Mouse (Mus musculus): ENCODE measurements around the gene Was. TPM values are rescaled to one million over a fixed set of nuclear protein-coding genes. Genes with fewer than 3 reads are reported as not detected.
A peak's percentile ranks its signal among the peaks of the same experiment; 100 is the strongest.
"Not testable (repeated sequence)": the region's sequence is repeated elsewhere in the genome, so short reads cannot be mapped to it uniquely, and the experiment has no call there.

Was gene
- polyA plus RNA-seq, 1 experiment from 2014 or later: 0.62 TPM

DNA sequence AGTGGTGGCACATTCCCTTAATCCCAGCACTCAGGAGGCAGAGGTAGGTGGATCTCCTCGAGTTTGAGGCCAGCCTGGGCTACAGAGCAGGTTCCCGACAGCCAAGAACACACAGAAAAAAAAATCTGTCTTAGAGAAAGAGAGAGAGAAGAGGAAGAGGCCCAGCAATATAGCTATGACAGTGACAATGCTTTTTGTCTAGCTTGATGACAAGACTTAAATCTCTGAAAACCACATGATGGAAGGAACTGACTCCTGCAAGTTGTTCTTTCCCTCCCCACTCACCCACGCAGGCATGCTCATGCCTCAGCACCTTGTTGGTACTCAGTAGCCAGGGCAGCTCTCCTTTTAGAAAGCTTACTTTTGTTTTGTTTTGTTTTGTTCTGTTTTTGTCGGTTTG is 9.1 kb upstream of the Was start:
- no peak overlapping the region for H3K4me2 ChIP-seq (replicated peaks)
- 31% methylated on average over 4 of the region's 4 CpGs for WGBS
- H3K36me3 ChIP-seq: no peaks in the 10 kb centered on the region
- H3K27me3 ChIP-seq (replicated peaks): no peaks in the 10 kb centered on the region
- H3K9me3 ChIP-seq: no peaks in the 10 kb centered on the region
- no peak overlapping the region for H3K4me3 ChIP-seq (replicated peaks)
- no peak overlapping the region for H3K9ac ChIP-seq
- no peak for ATAC-seq
- peak overlapping the region; percentile 58 for H3K27ac ChIP-seq
- H3K4me1 ChIP-seq (replicated peaks): no peaks in the 10 kb centered on the region

DNA sequence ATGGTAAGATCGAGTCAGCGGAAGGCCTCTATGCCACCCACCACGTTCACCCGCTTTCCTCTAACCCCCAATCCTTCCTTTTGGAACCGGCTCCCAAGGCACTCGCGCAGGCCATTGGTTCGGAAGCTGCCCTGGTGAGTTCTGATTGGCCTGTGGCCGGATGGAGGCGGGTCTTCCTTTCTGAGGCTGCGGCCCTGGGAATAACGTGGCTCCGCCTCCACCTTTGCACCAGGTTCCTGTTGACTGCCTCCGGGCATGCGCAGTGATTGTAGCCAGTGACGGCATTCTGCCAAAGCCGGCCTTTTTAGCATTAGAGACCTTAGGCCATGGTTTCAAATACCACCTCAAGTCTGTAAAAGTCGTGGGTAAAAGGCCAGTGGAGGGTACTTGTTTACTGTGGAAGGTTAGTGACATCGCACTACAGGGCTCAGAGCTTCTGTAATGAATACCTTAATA is 6.5 kb upstream of the Was start:
- 10% methylated on average over 19 of the region's 19 CpGs for WGBS
- Histone ChIP-seq H3K4me3 (replicated peaks) (peak overlapping the region; percentile 24), H3K9me3 (no peaks in the 10 kb centered on the region), H3K9ac (no peak overlapping the region), H3K4me1 (replicated peaks) (no peaks in the 10 kb centered on the region), H3K4me2 (replicated peaks) (peak overlapping the region; percentile 41), H3K27ac (peak overlapping the region; percentile 40; the same call in 1 of the 2 replicates), H3K36me3 (no peaks in the 10 kb centered on the region), H3K27me3 (replicated peaks) (no peaks in the 10 kb centered on the region)
- peak; percentile 97 for ATAC-seq

DNA sequence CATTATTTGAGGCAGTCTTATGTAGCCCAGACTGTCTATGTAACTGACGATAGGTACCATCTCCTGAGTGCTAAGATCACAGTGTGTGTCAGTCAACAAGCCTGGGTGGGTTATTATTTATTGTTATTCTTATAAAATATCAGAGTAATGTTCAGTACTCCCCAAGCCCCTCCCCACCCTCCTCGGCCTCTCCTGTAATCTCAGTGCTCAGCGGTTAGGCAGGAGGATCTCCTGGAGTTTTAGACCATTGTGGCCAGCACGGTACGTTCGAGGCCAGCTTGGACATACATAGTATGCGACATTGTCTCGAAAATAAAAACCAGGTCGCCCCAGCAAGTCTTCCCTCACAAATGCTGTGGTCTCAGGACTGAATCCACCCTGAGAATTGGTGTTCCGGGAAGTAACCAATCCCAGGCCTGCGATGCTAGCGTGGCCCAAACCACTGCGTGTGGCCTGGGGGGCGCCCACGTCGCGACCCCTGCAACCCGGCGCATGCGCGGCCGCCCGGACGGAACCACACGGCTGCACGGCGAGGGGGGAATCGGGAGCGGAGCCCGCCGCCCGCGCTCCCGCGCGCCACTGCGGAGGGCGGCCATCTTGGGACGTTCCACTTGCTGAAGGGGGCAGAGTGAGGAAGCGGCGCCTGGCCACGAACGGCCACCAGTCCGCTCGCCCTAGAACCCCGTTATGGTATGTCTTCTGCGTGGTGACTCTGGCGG is 5.9 kb upstream of the Was start:
- not testable (repeated sequence) for H3K27me3 ChIP-seq (replicated peaks); H3K9ac ChIP-seq; H3K9me3 ChIP-seq; H3K36me3 ChIP-seq; H3K4me1 ChIP-seq (replicated peaks); H3K27ac ChIP-seq
- ATAC-seq: peak; percentile 94
- 31% methylated on average over 3 of the region's 48 CpGs for WGBS
- Histone ChIP-seq H3K4me3 (replicated peaks) (peak overlapping the region; percentile 24; the same call in 1 of the 2 replicates), H3K4me2 (replicated peaks) (peak overlapping the region; percentile 31; the same call in 1 of the 2 replicates)

DNA sequence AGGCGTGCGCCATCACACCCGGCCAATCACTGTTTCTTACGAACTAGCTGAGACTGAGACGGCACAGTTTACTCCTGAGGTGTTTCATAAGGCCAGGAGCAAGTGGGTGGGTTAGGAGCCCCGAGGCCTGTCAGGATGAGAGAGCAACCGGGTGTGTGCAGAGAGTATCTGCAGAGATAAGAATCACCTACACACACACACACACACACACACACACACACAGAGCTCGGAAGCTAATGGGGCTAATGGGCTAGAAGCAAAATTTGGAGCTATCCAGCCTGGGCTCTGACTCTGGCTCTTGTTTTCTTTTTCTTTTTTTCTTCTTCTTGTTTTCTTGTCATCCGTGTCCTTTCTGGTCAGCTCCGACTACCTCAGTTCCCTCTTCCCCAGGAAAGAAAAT is 5.2 kb upstream of the Was start:
- Histone ChIP-seq H3K27me3 (replicated peaks) (no peaks in the 10 kb centered on the region), H3K4me3 (replicated peaks) (0 out of 2 replicates have a peak overlapping the region, but pooled peaks have one; percentile 9), H3K9me3 (no peaks in the 10 kb centered on the region), H3K4me2 (replicated peaks) (peak overlapping the region; percentile 31; the same call in 1 of the 2 replicates), H3K27ac (no peak overlapping the region), H3K36me3 (no peaks in the 10 kb centered on the region), H3K9ac (no peak overlapping the region), H3K4me1 (replicated peaks) (no peaks in the 10 kb centered on the region)
- ATAC-seq: no peak
- 78% methylated on average over 10 of the region's 10 CpGs for WGBS

DNA sequence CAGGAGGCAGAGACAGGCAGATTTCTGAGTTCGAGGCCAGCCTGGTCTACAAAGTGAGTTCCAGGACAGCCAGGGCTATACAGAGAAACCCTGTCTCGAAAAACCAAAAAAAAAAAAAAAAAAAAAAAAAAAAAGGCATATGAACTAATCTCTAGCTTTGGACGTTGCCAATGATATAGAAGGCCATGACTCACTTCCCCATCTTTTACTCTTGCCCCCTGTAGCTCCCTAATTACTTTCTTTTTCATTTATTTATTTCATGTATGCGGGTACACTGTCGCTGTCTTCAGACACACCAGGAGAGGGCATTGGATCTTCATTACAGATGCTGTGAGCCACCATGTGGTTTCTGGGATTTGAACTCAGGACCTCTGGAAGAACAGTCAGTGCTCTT is 653 bp upstream of the Was start:
- not testable (repeated sequence) for ATAC-seq; H3K27me3 ChIP-seq (replicated peaks); H3K4me3 ChIP-seq (replicated peaks); H3K9me3 ChIP-seq; H3K4me2 ChIP-seq (replicated peaks); H3K27ac ChIP-seq; H3K36me3 ChIP-seq; H3K9ac ChIP-seq; H3K4me1 ChIP-seq (replicated peaks)
- WGBS: 77% methylated on average over 4 of the region's 5 CpGs

DNA sequence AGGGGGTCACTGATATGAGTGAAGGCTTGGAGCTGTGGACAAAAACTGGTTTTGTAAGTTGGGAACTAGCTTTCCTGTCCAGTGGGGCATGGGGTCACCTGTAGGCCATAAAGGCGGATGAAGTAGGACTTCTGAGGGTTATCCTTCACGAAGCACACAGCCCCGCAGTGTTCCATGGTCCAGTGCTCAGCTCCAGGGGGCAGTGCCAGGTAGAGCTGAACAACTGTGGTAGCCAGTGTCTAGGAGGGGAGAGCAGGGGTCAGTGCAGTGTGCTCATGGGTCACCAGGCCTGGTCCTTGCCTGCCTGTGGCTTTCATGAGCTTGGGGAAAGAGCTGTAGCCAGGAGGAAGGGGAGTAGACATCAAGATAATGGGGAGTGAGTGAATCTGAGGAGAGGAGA is 552 bp downstream of the Was start:
- no peak overlapping the region for H3K4me2 ChIP-seq (replicated peaks)
- H3K9ac ChIP-seq: no peak overlapping the region

DNA sequence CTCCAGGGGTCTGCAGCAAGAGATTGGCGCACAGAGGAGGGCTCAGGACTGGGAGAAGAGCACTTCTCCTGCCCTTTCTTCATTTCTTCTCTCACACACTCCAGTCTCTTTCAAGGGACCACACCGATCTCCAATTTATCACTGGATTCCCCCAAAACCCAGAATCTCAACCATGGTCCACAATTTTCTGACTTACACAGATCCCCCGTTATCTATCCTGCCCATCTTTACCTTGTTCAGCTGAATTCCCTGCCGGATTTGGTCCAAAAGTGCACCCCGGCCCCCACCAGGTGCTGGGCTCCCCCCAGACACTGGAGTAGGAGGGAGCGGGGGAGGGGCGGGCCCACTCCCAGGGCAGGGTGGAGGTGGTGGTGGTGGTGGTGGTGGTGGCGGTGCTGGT is 4.7 kb downstream of the Was start:
- WGBS: 83% methylated on average over 8 of the region's 8 CpGs
- H3K27ac ChIP-seq: no peak overlapping the region

More for the DNA sequence above, 552 bp downstream of the Was start:
- Histone ChIP-seq H3K27me3 (replicated peaks) (no peaks in the 10 kb centered on the region), H3K4me1 (replicated peaks) (no peaks in the 10 kb centered on the region), H3K9me3 (no peaks in the 10 kb centered on the region), H3K36me3 (no peaks in the 10 kb centered on the region), H3K27ac (no peak overlapping the region), H3K4me3 (replicated peaks) (no peak overlapping the region)
- no peak for ATAC-seq
- WGBS: 89% methylated on average over 3 of the region's 3 CpGs

DNA sequence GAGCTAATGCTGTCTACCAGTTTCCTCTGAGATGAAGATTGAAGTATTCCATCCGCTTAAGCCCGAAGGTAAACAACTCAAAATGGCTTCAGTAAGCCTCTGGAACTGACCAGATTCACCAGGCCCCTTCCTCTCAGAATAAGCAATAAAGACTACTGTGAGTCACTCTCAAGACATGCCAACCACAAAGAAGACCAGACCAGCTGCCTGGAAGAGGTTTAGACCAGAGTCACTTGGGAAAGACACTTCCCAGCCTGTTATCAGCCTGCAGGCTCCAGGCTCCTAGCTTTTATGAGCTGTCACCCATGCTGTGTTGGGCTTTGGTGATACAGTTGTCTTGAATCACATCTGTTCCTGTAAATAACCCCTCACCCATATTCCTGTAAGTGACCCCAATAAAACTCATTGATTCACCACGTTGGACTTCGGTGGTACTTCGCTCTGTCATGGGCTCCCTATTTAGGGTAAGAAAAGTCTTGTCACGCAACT is 5.5 kb downstream of the Was start:
- Histone ChIP-seq H3K4me2 (replicated peaks) (no peak overlapping the region), H3K4me3 (replicated peaks) (no peak overlapping the region), H3K27me3 (replicated peaks) (no peaks in the 10 kb centered on the region), H3K9me3 (no peaks in the 10 kb centered on the region), H3K9ac (no peak overlapping the region), H3K4me1 (replicated peaks) (no peaks in the 10 kb centered on the region), H3K27ac (no peak overlapping the region), H3K36me3 (no peaks in the 10 kb centered on the region)
- no peak for ATAC-seq
- 74% methylated on average over 6 of the region's 6 CpGs for WGBS

More for the DNA sequence above, 4.7 kb downstream of the Was start:
- Histone ChIP-seq H3K9ac (no peak overlapping the region), H3K36me3 (no peaks in the 10 kb centered on the region), H3K4me3 (replicated peaks) (no peak overlapping the region), H3K9me3 (no peaks in the 10 kb centered on the region), H3K4me2 (replicated peaks) (no peak overlapping the region), H3K27me3 (replicated peaks) (no peaks in the 10 kb centered on the region), H3K4me1 (replicated peaks) (no peaks in the 10 kb centered on the region)
- no peak for ATAC-seq

DNA sequence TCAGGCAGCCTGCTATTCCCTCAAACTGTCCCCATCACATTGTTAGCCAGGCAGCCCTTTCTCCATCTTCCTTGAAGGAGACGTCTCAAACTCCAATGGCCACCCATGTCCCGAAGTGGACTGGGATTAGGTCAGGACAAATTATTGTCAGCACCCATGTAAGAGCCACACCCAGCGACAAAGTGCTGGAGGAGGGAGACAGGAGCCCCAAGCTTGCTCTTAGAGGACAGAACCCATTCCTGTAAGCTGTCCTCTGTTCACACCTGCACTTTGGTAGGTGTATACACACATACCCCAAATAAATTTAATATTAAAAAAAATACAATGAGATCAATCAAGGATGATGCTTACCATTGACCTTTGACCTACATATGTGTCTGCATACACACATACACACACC is 15.2 kb downstream of the Was start:
- Histone ChIP-seq H3K4me2 (replicated peaks) (peak overlapping the region; percentile 55), H3K27me3 (replicated peaks) (no peaks in the 10 kb centered on the region), H3K4me3 (replicated peaks) (peak overlapping the region; percentile 56), H3K4me1 (replicated peaks) (no peaks in the 10 kb centered on the region), H3K36me3 (no peaks in the 10 kb centered on the region), H3K27ac (0 out of 2 replicates have a peak overlapping the region, but pooled peaks have one; percentile 17), H3K9me3 (no peaks in the 10 kb centered on the region), H3K9ac (no peak overlapping the region)
- 40% methylated on average over 3 of the region's 3 CpGs for WGBS
- ATAC-seq: peak; percentile 13; the same call in 1 of the 2 replicates

DNA sequence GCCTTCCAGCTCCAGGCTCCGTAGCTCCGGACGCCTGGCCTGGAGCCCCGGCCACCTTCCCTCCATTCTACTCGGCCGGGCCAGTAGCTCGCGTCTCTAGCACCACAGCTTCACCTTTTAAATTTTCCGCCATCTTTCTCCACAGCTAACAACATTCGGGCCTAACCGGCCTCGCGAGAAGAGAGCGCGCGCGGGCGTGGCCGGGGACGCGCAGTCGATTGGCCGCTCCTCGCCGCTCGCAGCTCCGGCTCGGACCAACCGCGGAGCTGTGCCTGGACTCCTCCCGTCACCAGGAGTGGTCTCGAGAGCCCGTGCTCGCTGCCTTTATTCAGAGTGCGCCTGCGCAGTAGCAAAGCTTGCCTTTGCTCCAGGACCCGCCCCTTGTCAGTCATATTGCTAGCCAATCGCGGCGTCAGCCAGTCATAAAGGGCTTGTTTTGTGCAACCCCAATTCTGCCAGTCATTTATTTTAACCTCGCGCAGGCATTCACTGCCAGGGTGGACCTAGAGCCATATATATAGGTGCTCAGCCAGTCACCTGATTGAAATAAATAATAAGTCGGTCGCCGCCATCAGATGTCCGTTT is 15.8 kb downstream of the Was start, which contains the start of gene Suv39h1:
Gene Suv39h1 (minus strand): TSS at position 331 of the 585 bp plus-strand sequence.
- H3K27ac ChIP-seq: peak within 1 kb of the TSS; percentile 85
- ATAC-seq: peak; percentile 99
- H3K9ac ChIP-seq: peak within 1 kb of the TSS; percentile 66
- no peaks in the 10 kb centered on the region for H3K4me1 ChIP-seq (replicated peaks)
- H3K36me3 ChIP-seq: no peaks in the 10 kb centered on the region
- H3K4me2 ChIP-seq (replicated peaks): peak within 1 kb of the TSS; percentile 55
- peak within 1 kb of the TSS; percentile 56 for H3K4me3 ChIP-seq (replicated peaks)
- H3K27me3 ChIP-seq (replicated peaks): no peaks in the 10 kb centered on the region
- no peaks in the 10 kb centered on the region for H3K9me3 ChIP-seq
- WGBS: 21% methylated on average over 46 of the region's 46 CpGs

DNA sequence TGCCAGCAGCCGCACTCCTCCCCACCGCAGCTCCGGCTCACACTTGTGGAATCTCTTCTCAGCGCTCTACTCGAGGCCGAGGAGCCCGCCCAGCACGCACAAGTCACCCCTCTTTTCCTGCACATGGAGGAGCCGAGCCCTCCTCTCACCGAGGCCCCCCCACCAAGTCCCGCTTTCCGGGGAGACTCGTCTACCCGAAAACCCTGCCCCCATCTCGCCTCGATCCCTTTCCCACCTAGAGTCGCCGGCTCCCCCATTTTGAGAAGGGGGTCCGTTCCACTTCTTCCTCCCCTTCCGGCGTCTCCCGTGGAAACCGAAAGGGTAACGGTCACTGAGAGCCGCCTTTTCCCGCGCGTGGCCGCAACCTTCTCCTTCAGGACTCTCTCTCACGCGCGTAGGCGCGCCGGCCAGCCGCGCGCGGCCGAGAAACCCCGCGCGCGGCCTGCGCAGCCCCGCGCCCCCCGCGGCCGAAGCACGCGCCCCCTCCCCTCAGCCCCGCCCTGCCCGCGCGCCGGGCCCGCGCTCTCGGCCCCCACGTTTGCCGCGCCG is 16.3 kb downstream of the Was start:
- Histone ChIP-seq H3K36me3 (no peaks in the 10 kb centered on the region), H3K4me3 (replicated peaks) (peak overlapping the region; percentile 56), H3K27me3 (replicated peaks) (no peaks in the 10 kb centered on the region), H3K9ac (peak overlapping the region; percentile 66), H3K9me3 (no peaks in the 10 kb centered on the region), H3K27ac (peak overlapping the region; percentile 85), H3K4me2 (replicated peaks) (peak overlapping the region; percentile 46), H3K4me1 (replicated peaks) (no peaks in the 10 kb centered on the region)
- WGBS: 24% methylated on average over 62 of the region's 64 CpGs
- ATAC-seq: peak; percentile 29

DNA sequence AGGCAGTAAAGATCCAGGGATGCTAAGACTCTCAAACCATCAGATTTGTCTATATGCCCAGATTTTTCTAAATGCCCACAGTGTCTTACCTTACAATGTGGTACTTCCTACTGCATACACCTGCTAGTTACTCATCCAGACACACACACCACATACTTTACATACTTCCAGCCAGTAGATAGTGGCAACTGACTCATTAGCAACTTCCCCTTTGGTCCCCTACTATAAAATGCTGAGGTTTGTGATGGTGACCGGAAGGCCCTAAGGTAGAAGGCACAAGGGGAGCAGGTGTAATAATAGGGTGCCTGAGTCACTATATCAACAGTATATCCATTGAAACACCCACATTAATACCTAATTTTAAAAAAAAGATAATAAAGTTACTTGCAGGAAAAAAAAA is 21.1 kb downstream of the Was start:
- Histone ChIP-seq H3K4me3 (replicated peaks) (no peak overlapping the region), H3K4me2 (replicated peaks) (no peak overlapping the region), H3K9me3 (no peaks in the 10 kb centered on the region), H3K27ac (no peak overlapping the region), H3K4me1 (replicated peaks) (no peaks in the 10 kb centered on the region), H3K36me3 (no peaks in the 10 kb centered on the region), H3K9ac (no peak overlapping the region), H3K27me3 (replicated peaks) (no peaks in the 10 kb centered on the region)
- 89% methylated on average over 1 of the region's 1 CpGs for WGBS
- ATAC-seq: no peak
